Mouse (Mus musculus) heart, adult 2 months (tissue): ENCODE measurements around the gene Kcnk15.

Experiments
- CTCF ChIP-seq: fragments of 200-600 bp; IDR thresholded peaks from 2 replicates; pipeline ENCODE4 v1.8.1; 2022; ENCODE audit warnings: antibody characterized with exemption, mild to moderate bottlenecking, moderate library complexity
- EP300 ChIP-seq: fragments of 200-500 bp; IDR thresholded peaks from 2 replicates; pipeline ENCODE4 v1.6.1; 2011; ENCODE audit warnings: low read depth, low read length, control low read depth; ENCODE audit not compliant: insufficient read depth
- POLR2A ChIP-seq: fragments of 200-500 bp; IDR thresholded peaks from 2 replicates; pipeline ENCODE4 v1.6.1; 2011; ENCODE audit warnings: mild to moderate bottlenecking, low read depth, low read length, control low read depth; ENCODE audit not compliant: insufficient read depth

DNA sequence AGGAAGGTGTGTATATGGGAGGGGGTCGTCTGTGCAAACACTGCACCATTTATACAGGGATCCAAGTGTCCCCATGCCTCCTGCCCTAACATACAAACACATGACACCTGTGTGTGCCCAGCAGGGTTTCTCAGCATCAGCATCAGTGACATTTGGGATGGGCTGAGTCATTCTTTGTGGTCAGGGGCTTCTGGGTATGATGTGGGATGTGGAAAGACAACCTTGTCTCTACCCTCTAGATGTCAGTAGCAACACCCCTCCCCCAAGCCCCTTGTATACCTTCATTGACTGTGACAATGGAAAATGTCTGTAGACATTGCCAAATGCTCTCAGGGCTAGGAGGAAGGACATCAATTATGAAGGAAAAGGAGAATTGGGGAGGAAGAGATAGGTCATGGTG lies 22.3 kb upstream of the Kcnk15 start:
- TF ChIP-seq CTCF = no peak
- TF ChIP-seq POLR2A = no peak
- TF ChIP-seq EP300 = no peak
